Mouse (Mus musculus) cerebellum, adult 18-20 months (tissue): ENCODE measurements at regions not wholly inside any gene's neighbourhood (a gene's known extent, or its start where the extent isn't known, plus 50 kb on each side); places are given as distances from the start of the nearest gene placed in this dataset.

ENCODE experiments used
- DNase-seq, 2 experiments: peaks; one replicate each; pipeline ENCODE4 v3.0.0; 2021

GRCm38 (mm10) chr11:31530851-31531250, 140.8 kb downstream of the Bod1 start:
- DNase-seq: no peak

DNA sequence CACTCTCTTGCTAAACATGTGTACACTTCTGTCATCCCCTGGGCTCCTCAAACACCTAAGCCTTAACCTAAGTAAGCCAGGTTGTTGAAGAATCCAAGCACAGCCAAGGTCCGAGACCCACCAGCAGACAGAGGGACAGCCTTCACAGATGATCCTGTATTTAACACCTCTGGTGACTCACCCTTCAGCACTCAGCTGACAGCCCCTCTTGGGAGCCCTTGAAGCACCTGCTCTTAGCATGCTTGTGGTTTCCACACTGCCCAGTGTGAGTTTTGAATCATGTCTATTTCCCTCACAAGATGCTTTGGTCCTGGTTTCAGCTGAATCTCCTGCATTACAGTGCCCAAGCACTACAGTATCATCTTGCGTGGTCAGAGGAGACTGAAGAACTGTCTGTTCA, 142.0 kb downstream of the Bod1 start:
- no peak for DNase-seq

DNA sequence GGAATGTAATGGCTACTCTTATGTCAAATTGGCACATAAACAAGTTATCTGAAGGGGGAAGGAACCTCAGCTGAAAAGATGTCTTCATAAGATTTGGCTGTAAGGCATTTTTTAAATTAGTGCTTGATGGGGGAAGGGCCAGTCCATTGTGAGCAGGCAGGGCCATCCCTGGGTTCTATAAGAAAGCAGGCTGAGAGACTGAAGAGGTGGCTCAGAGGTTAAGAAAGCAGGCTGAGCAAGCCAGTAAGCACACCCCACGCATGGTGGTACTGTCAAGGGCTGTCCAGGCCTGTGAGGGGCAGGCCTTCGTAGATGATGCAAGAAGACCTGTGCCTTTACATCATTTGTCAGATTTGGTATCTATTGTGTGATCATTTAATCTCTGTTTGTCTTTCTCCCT, 147.0 kb downstream of the Bod1 start:
- no peak for DNase-seq

DNA sequence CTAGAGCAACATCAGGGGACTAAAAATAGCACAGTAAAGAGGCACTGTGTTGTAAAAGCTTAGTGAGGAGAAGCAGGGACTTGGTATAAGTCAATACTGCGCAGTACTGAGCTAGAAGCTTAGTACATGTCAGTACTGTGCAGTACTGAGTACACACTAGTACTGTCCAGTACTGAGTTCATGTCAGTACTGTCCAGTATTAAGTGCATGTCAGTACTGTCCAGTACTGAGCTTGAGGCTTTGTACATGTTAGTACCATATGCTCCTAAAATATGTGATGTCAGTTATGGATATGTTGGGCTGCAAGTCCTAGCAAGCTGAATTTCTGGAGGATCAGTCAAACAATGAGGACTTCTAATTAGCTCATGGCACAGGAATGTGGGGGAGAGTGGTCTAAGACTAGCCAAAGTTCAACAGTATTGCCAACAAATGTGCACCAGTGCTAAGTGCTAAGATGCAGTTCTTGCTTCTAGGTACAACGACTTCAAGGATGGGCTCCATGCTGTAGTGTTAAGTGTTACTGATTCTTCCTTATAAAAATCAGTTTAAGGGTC, 147.5 kb downstream of the Bod1 start:
- DNase-seq: no peak

GRCm38 (mm10) chr11:31522127-31522526, 149.6 kb downstream of the Bod1 start:
- DNase-seq: no peak

DNA sequence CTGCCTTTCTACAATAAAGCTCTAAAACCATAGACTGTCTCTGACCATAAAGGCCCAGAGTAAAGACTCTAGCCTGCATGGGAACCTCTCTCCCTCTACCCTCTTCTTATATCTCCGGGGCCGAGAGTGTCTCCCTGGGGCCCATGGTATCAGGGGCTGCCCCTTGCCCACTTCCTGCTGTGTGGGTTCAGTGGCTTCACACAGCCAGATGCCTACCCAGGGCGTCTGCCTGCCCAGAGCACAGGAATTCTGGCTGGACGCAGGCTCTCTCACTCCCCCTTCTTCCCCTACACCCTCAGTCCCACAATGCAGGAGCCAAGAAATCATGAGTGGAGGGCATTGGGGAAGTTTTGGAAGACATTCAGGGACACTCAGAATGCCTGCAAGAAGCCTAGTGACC, 150.8 kb downstream of the Bod1 start:
- no peak for DNase-seq

- no peak for DNase-seq
Observed at GRCm38 (mm10) chr11:31503239-31503916, 133.5 kb upstream of the Stc2 start.

GRCm38 (mm10) chr11:31485429-31485828, 115.6 kb upstream of the Stc2 start:
- DNase-seq: no peak

DNA sequence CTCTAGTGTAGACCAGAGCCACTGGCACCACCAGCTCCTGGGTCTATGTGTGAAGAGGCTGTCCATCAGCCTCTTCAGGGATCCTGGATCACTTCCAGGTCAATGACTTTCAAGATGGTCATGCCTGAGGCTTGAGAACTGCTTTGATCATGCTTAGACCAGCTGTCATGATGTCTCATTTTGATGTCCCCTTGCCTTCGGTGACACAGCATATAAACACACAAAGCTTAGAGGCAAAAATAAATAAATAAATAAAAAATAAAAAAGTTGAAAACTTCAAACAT, 111.1 kb upstream of the Stc2 start:
- DNase-seq: no peak

- peak in 1 of 2 experiments; percentile 3 for DNase-seq
Observed at GRCm38 (mm10) chr11:31480225-31481056, 110.6 kb upstream of the Stc2 start.

GRCm38 (mm10) chr11:31477763-31478162, 107.9 kb upstream of the Stc2 start:
- DNase-seq: no peak

DNA sequence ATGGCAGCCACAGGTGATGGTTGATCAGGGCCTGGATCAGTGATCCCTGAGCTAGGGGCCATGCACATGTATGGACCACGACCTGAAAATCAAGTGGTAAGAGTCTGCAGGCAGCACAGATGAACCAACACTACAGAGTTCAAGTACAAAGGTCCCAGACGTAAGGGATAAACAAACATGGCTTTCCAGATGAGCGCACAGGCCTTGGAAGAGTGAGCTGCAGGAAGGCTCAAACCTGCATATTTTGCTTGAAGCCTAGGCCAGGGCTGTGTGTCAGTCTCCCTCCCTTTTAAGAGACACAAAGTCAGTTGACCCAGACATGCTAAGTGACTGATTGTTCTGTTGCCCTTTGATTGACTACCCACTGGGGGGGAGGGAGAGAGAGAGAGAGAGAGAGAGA, 107.2 kb upstream of the Stc2 start:
- no peak for DNase-seq

GRCm38 (mm10) chr11:31473017-31473416, 103.1 kb upstream of the Stc2 start:
- no peak for DNase-seq

GRCm38 (mm10) chr11:31470681-31471414, 101.0 kb upstream of the Stc2 start:
- no peak for DNase-seq

DNA sequence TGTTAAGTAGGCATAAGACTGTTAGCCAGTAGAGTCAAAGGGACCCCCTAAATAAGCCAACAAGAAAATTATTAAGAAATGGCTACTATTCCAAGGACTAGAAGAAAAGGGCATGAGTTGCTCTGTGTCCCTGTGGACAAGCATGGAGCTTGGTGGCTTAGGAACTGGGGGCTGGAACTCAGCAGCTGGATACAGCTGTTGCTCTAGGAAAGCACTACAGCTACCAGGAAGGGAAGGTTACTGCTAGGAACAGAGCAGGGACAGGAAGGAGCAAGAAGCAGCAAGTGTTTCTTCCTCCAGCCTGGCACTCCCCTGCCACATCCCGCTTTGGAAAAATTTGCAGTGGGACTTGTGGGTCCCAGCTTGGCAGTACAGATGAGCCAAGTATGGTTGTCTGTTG, 95.0 kb upstream of the Stc2 start:
- no peak for DNase-seq

DNA sequence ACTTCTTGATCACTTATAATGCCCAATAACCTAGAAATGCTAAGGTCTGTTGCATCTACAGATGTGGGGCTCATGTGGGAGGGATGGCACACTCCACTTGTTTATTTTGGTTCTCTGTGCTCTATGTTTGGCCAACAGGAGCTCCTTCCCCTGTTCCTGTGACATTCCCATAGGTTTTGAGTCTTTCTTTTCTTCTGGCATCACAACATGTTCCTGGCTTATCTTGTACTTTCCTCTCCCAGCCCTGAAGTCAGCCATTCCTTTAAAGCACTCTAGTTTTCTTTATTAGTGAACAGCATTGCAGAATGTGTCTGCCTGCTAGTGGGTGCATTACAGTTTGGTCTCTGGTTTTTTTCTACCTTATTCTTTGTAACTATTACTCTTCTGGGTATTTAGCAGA, 92.6 kb upstream of the Stc2 start:
- no peak for DNase-seq

GRCm38 (mm10) chr11:31461824-31462223, 92.0 kb upstream of the Stc2 start:
- DNase-seq: no peak

DNA sequence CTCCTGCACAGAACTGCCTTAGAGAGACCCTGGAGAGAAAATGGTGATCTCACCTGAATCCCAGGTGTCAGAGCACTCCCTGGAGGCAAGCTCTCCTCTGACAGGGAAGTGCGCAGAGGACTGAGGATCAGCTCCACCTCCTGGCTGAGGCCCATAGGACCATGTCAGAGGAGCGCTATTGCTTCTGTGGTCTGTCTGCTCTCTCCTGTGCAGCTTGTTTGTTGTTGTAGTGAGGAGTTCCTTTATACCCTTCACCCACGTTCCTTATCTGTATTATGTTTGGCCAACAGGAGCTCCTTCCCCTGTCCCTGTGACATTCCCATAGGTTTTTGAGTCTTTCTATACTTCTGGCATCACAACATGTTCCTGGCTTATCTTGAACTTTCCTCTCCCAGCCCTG, 91.5 kb upstream of the Stc2 start:
- DNase-seq: no peak

DNA sequence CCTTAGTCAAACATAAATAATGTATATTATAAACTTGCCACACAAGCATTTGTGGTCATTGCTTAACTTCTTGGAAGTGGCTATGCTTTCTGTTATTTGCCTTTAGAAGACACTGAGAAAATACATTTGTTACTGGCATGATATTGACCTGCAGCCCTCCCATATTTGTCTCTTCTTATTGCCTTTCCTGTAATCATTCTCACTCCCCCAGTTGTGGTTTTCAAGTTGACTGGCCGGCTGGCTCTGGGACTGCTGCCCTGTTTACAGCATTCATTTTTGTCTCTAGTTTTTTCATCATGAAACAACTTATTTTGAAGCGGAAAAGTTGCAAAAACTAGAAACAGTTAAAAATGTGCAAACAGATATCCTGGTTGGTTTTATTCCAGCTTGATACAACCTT, 57.5 kb upstream of the Stc2 start:
- DNase-seq: no peak
